Mouse (Mus musculus) heart, postnatal 0 days (tissue): ENCODE data around the gene Shank3.

Source experiments
- CTCF ChIP-seq: IDR thresholded peaks from 2 replicates; pipeline ENCODE4 v1.5.1; 2016; ENCODE audit warnings: antibody characterized with exemption, control low read depth, low read depth
- EP300 ChIP-seq: IDR thresholded peaks from 2 replicates; pipeline ENCODE4 v1.6.1; 2016; ENCODE audit warnings: antibody characterized with exemption, low read depth

DNA sequence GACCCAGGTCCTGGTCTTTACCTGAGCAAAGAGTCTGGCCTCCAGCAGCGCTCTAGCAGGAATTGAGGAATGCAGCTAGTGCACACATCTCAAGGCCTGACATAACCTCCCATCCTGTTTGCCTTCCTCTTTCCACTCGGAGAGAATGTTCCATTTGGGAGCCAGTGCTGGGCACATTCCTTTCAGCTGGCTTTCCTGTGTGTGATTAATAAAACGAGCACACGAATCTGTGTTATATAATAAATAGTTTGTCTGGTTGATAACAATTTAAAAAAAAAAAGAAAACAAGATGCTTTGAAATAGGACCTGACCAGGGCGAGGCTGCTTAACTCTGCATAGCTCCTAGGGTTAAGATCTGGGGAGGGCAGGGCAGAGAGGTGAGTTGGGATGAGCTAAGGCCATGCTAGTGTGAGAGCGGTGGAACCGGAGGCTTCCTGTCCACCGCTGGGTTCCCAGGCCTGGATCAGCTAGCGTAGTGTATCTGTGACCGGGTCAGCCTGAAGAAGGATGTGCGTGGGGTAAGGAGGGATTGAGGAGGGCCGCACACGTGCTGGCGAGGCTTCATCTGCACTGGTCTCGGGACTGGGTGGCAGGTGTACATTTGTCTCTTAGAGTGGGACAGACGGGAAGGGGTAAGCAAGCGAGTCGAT is 28.9 kb downstream of the Shank3 start:
- TF ChIP-seq EP300 (no peak), CTCF (no peak)
